Mouse (Mus musculus) myocyte (in vitro differentiated cells): ENCODE measurements around the gene Arhgap11a.

ENCODE experiments used
- MAX ChIP-seq: IDR thresholded peaks from one replicate; pipeline ENCODE4 v1.6.1; 2011; ENCODE audit warnings: low read depth, mild to moderate bottlenecking, control low read depth
- MYOD1 ChIP-seq, 3 experiments: IDR thresholded peaks; one replicate each; pipeline ENCODE4 v1.6.1; 2011; ENCODE audit warnings: control low read depth in 2 of 3, low read depth in 2 of 3, mild to moderate bottlenecking in 2 of 3, moderate library complexity in 1 of 3; ENCODE audit not compliant: insufficient read length in 2 of 3, control insufficient read depth in 1 of 3
- POLR2A ChIP-seq: IDR thresholded peaks from one replicate; pipeline ENCODE4 v1.6.1; 2011; ENCODE audit warnings: low read depth, mild to moderate bottlenecking, control low read depth, moderate library complexity; ENCODE audit not compliant: insufficient read length
- POLR2AphosphoS2 ChIP-seq: IDR thresholded peaks from one replicate; pipeline ENCODE4 v1.6.1; 2011; ENCODE audit warnings: low read depth, control low read depth; ENCODE audit not compliant: insufficient read length
- REST ChIP-seq: IDR thresholded peaks from one replicate; pipeline ENCODE4 v1.6.1; 2011; ENCODE audit warnings: mild to moderate bottlenecking, control low read depth, moderate library complexity; ENCODE audit not compliant: insufficient read depth, insufficient read length
- TCF12 ChIP-seq: IDR thresholded peaks from one replicate; pipeline ENCODE4 v1.6.1; 2011; ENCODE audit warnings: mild to moderate bottlenecking, control low read depth; ENCODE audit not compliant: poor library complexity, insufficient read depth, severe bottlenecking
- USF1 ChIP-seq: IDR thresholded peaks from one replicate; pipeline ENCODE4 v1.6.1; 2011; ENCODE audit warnings: low read depth, mild to moderate bottlenecking, control low read depth, moderate library complexity

DNA sequence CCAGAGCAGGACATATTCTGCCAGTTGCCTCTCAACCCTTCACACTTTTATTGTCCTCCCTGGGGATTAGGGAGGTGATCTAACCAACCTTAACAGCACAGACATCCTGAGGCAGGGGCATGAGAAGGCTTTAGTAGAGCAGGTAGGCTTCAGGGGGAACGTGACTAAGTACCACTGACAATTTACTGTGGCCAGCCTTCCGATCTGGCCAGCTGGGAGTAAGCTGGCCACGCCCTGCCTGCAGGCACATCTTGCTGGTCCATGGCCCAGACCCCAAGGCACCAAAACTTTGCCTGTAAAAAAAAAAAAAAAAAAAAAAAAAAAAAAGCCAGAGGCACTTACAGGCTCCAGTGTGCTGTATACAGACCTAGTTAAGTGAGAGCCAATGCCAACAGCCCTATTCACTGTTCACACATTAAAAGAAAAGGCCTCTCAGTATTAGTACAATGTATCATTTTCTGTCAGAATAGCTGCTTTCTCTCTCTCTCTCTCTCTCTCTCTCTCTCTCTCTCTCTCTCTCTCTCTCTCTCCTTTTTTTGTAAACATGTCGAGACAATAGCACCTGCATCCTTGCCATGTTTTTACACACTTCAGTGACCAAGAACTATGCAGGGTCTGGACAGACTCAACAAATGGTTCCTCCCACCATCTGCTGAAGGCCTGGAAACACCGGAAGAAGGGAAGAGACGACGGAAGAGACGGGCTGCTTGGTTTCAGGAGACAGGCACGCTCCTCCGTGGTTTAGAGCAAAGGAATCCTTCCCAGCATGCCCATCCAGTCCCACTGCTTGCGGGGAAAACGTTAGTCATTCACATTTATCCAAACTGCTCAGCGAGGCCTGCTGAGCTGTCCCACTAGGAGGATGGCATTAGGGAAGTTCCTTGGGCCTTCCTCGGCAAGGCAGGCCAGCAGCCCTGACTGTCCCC lies 30.5 kb downstream of the Arhgap11a start:
- TF ChIP-seq REST (no peak), POLR2A (no peak), USF1 (no peak), MAX (no peak), POLR2AphosphoS2 (no peak), TCF12 (no peak), MYOD1 (IDR thresholded peaks at IDR 0.05; ENCODE audit: control insufficient read depth in 1 of 3, insufficient read length in 2 of 3, low read depth in 2 of 3) (no peak)
